Mouse (Mus musculus) embryonic facial prominence, embryonic 11.5 days (tissue): ENCODE data around the gene Ninj1. TPM values are rescaled to one million over a fixed set of nuclear protein-coding genes. Genes with fewer than 3 reads are reported as not detected.

Experiments
- ATAC-seq: fragments of 200-750 bp; cut with Nextera tagmentation; replicated peaks from 2 replicates; pipeline ENCODE4 v1.8.0; 2017; ENCODE audit warnings: low read depth; ENCODE audit not compliant: insufficient number of reproducible peaks, low FRiP score, low TSS enrichment
- DNase-seq: peaks from one replicate; pipeline ENCODE4 v3.0.0-alpha.2; 2015; ENCODE audit warnings: low spot score
- H3K27ac ChIP-seq: fragments of 300-500 bp; sonication (generic); replicated peaks from 2 replicates; pipeline ENCODE4 v1.5.1; 2014; ENCODE audit warnings: mild to moderate bottlenecking, low read depth, low read length, control low read depth
- H3K27me3 ChIP-seq: fragments of 300-500 bp; sonication (generic); 2 replicates; pipeline ENCODE4 v1.6.1; 2014; ENCODE audit warnings: mild to moderate bottlenecking, low read length, moderate library complexity, mixed read lengths; ENCODE audit not compliant: control insufficient read depth, insufficient read depth
- H3K36me3 ChIP-seq: fragments of 300-500 bp; sonication (generic); replicated peaks from 2 replicates; pipeline ENCODE4 v1.6.1; 2014; ENCODE audit warnings: low read depth, mild to moderate bottlenecking, low read length, moderate library complexity, mixed read lengths; ENCODE audit not compliant: control insufficient read depth, insufficient read depth
- H3K4me1 ChIP-seq: fragments of 300-500 bp; sonication (generic); 2 replicates; pipeline ENCODE4 v1.6.1; 2014; ENCODE audit warnings: low read length, mixed read lengths; ENCODE audit not compliant: control insufficient read depth, insufficient read depth
- H3K4me2 ChIP-seq: fragments of 300-500 bp; sonication (generic); 2 replicates; pipeline ENCODE4 v1.6.1; 2014; ENCODE audit warnings: low read depth, mild to moderate bottlenecking, control low read depth, low read length, moderate library complexity
- H3K4me3 ChIP-seq: fragments of 300-500 bp; sonication (generic); 2 replicates; pipeline ENCODE4 v1.5.1; 2014; ENCODE audit warnings: low read depth, low read length, control low read depth
- H3K9ac ChIP-seq: fragments of 300-500 bp; sonication (generic); replicated peaks from 2 replicates; pipeline ENCODE4 v1.6.1; 2014; ENCODE audit warnings: mild to moderate bottlenecking, control low read depth, low read length
- H3K9me3 ChIP-seq: fragments of 300-500 bp; sonication (generic); replicated peaks from 2 replicates; pipeline ENCODE4 v1.6.1; 2016; ENCODE audit warnings: mild to moderate bottlenecking, low read length, inconsistent platforms, mixed read lengths; ENCODE audit not compliant: control insufficient read depth
- WGBS: fragments of 180-500 bp; shearing (Covaris S2); extraction: QIAGEN DNeasy Blood & Tissue Kit; methylation state at CpG from one replicate; pipeline ENCODE4 v1.1.7; 2014; 5-methylcytosine and 5-hydroxymethylcytosine counted together
- polyA plus RNA-seq: library from polyadenylated mRNA; unstranded; fragments of >200 nt; fragmentation: Nextera tagmentation; extraction: Ambion mirVana; gene quantifications from 2 replicates; pipeline ENCODE4 v1.2.1, GENCODE M21; 2014

Ninj1 gene
- polyA plus RNA-seq, 1 experiment from 2014 or later = 29.8 TPM

DNA sequence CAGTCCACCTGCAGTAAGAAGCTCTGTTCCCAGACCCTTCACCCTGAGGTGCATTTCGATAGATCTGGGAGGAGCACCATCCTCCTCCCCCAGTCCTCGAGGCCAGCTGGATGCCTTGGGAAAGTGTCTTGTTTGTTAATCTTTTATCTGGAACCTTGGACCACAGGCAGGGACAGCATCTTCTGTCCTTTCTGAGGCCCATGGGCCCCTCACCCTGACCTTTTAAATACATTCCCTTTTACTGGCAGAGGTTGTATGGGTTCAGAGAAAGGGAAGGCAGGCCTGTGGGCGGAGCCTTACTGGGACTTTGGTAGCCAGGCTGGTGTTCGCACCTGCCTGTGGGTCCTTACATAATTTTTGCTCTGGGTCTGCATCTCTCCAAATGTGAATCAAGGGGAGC is 58.0 kb downstream of the Ninj1 start:
- H3K9ac ChIP-seq = no peak overlapping the region
- peaks cover 25% of the 10 kb centered on the region for H3K27me3 ChIP-seq
- ATAC-seq = no peak
- DNase-seq = no peak
- peaks cover 3% of the 10 kb centered on the region; the same call in 1 of the 2 replicates for H3K4me1 ChIP-seq
- H3K27ac ChIP-seq = no peak overlapping the region
- H3K36me3 ChIP-seq = no peaks in the 10 kb centered on the region
- H3K4me3 ChIP-seq = no peak overlapping the region
- 53% methylated on average over 4 of the region's 4 CpGs for WGBS
- no peak overlapping the region for H3K4me2 ChIP-seq
- H3K9me3 ChIP-seq = no peaks in the 10 kb centered on the region

Other genes starting within 250 kb of the Ninj1 start
- gene Fam120a, start 219.5 kb upstream of the Ninj1 start, polyA plus RNA-seq = 22.1 and 24.3 TPM in 2 replicates
- 2.5 and 2.6 TPM in 2 replicates for gene Wnk2, start 39.5 kb upstream of the Ninj1 start, polyA plus RNA-seq
- 32.1 and 34.4 TPM in 2 replicates for gene Card19, start 28.6 kb downstream of the Ninj1 start, polyA plus RNA-seq
- 1.2 and 1.3 TPM in 2 replicates for gene Susd3, start 61.2 kb downstream of the Ninj1 start, polyA plus RNA-seq
- 0.95 and 1.2 TPM in 2 replicates for gene Fgd3, start 132.8 kb downstream of the Ninj1 start, polyA plus RNA-seq
- 22.9 and 26.0 TPM in 2 replicates for gene Bicd2, start 154.1 kb downstream of the Ninj1 start, polyA plus RNA-seq
- gene Ippk, start 233.8 kb downstream of the Ninj1 start, polyA plus RNA-seq = 13.5 and 14.9 TPM in 2 replicates